Mouse (Mus musculus): ENCODE measurements around the gene Ccdc125.
A peak's percentile ranks its signal among the peaks of the same experiment; 100 is the strongest.
"Not testable (repeated sequence)": the region's sequence is repeated elsewhere in the genome, so short reads cannot be mapped to it uniquely, and the experiment has no call there.

The Ccdc125 gene

DNA sequence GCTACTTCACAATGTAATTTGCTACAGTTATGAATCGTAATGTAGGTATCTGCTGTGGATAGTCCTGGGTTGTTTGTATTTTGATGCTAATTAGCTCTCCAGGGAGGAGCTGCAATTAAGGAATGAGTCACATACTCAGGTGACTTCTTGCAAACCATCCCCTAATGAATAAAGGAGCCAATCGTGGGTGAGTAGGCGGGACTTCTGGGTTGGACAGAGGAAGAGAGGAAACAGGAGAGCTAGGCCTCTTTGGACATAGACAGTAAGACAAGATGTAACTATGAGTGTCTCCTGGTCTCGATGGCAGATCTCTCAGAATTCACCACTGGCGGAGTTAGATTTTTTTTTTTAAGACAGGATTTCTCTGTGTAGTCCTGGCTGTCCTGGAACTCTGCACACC lies 52.1 kb downstream of the Ccdc125 start:
- no peak for DNase-seq

DNA sequence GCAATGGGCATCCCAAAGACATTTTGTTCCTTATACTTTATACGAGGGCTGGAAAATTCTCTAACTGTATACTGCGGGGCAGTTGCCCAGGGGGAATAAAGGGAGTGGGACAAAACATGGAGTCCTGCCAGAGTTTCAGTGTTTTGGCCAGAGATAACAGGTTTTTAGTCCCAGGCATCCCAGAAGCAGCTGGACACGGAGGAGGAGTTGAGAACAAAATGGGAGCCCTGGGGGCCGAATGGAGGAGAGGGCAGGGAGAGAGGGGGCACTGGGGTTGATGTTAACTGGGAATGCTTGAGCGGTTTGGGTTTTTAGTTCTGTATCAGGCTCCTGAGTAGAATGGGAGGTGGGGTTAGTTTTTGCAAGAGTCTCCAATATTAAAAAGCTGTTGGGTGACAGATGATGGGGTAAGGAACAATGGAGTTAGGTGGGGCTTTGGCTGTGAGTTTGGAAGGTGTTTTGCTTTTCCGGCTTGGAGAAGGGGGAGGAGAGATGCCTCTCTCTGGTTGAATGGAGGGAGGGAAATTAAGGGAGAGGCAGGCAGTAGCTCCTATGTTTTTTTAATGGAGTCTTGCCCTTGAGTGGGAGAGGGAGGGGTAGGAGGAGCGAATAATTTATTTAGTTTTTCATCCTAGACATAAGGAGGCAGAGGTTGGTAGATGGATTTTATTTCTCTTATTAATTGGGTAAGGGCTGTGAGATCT lies 54.7 kb downstream of the Ccdc125 start:
- DNase-seq, result no peak

DNA sequence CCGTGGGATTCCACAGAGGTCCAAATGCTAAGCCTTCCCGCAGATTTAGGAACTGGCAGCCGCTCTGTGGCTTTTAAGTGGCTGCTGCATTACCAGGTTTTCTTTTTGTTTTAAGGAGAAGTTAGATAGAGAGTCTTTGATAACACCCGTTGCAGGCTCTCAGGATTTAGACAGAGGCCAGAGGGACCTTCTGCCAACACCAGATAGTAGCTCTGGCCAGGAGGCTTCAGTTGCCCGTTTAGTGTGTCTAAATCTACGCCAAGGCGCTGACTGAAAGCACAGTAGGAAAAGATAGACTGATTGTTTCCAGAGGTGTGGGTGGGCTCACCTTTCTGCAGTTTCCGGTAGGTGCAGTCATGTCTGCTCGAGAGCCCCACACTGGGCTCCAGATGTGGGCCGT lies 55.7 kb downstream of the Ccdc125 start:
- DNase-seq, result no peak

DNA sequence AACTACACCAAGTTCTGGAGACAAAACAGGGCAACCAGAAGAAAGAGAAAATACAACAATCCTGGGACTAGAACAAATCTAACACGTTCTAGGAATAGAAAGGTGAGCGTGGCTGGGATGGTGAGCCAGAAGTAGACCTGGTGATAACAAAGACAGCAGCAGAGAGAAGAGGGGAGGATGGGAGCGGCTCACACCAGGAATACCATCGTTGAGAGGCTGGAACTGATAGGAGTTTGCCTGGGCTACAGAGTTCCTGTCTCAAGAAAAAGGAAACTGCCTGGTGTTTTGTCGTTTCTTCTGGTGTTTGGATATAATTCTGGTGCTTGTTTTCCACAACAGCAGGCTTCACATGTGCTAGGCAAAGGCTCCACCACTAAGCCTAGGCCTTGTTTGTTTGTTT lies 58.6 kb downstream of the Ccdc125 start:
- no peak for DNase-seq

DNA sequence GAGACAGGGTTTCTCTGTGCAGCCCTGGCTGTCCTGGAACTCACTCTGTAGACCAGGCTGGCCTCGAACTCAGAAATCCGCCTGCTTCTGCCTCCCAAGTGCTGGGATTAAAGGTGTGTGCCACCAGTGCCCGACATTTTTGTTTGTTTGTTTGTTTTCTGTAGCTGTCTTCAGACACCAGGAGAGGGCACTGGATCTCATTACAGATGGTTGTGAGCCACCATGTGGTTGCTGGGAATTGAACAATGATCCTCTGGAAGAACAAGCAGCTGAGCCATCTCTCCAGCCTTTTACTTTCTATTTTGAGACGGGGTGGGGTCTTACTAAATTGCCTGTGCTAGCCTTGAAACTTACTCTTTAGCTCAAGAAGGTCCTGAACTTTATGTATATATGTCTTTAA lies 59.0 kb downstream of the Ccdc125 start:
- DNase-seq, result not testable (repeated sequence)

DNA sequence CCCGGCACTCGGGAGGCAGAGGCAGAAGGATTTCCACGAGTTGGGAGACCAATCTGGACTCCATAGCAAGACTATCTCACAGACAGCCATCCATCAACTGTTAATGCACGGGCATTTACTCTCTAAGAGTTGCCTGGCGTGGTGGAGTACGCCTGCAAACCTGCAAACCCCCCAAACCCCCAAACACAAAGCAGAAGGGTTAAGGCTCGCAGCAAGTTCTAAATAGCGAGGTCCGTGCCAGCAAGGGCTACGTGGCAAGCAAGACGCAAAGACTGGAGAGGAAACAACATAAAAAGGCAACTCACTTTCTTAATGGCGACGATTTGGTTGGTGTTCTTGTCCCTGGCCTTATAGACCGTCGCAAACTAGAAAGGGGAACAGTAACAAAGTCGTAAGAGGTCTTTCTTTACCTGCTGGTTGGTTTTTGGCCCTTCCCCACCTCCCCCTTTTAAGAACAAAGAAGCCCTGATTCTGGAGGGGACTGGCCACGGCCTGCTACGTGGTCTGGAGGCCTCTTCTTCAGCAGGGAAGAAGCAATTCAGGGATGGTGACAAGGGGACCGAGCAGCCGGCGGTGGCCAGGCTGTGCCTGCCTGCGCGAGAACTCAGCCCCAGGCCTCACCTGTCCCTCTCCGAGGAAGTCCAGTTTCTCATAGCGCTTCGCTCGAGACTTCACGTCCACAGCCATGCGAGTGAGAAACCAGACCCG lies 60.8 kb downstream of the Ccdc125 start:
- DNase-seq, result no peak

DNA sequence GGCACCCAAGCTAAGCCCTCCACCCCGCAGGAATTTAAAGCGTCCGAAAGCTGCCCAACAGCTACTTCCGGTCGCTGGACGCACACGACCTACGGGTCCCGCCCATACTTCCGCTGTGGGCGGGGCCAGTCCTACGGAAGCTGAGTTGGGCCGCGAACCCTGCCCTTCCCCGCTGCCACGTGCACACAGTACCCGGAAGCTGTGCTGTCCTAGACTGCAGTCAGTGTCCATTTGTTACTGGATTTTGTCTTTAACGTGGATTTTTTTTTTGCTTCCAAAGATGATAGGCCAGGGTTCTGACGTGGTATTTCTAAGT lies 61.3 kb downstream of the Ccdc125 start, which contains the start of gene Cdk7:
TSS of gene Cdk7 (minus strand) at position 79 of the 316 bp plus-strand sequence.
- DNase-seq, result peak; percentile 93

DNA sequence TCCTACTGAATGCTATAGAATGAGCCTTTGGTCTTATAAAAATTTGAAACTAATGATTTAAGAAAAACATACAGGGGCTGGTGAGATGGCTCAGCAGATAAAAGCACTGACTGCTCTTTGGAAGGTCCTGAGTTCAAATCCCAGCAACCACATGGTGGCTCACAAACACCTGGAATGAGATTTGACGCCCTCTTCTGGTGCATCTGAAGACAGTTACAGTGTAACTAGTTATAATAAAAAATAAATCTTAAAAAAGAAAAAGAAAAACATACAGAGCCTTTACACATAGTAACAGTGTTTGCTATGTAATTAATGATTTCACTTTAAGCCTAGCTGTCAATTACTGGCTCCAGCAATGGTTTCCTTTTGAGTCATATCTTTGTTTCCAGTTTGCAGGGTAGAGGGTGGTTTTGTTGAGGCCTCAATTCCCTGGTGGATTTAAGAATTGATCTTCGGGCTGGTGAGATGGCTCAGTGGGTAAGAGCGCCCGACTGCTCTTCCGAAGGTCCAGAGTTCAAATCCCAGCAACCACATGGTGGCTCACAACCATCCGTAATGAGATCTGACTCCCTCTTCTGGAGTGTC lies 62.0 kb downstream of the Ccdc125 start:
- DNase-seq, result not testable (repeated sequence)

DNA sequence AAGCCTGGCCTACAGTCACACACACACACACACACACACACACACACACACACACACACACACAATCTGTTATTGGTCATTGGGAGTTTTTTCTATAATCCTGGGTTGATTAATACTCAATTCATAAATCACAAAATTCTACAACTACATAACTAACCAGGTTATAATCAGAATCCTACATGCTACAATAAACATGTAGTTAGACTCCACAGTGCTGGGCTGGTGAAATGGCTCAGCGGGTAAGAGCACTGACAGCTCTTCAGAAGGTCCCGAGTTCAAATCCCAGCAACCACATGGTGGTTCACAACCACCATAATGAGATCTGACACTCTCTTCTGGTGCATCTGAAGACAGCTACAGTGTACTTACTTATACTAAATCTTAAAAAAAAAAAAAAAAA lies 63.2 kb downstream of the Ccdc125 start:
- DNase-seq, result no peak

DNA sequence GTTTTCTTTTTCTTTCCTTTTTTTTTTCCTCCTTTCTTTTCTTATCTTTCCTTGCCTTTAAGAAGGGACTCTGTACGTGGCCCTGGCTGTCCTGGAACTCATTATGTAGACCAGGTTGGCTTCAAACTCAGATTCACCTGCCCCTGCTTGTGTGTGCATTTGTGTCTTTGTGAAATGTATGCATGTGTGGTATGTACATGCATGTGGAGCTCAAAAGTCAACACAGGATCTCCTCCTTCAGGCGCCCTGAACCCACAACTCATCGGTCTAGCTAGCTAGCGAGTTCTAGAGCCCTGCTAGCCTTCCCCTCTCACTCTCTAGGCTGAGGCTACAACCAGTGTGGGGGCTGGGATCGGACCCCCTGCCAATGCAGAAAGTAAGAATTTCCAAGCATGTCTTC lies 73.3 kb downstream of the Ccdc125 start:
- no peak for DNase-seq

DNA sequence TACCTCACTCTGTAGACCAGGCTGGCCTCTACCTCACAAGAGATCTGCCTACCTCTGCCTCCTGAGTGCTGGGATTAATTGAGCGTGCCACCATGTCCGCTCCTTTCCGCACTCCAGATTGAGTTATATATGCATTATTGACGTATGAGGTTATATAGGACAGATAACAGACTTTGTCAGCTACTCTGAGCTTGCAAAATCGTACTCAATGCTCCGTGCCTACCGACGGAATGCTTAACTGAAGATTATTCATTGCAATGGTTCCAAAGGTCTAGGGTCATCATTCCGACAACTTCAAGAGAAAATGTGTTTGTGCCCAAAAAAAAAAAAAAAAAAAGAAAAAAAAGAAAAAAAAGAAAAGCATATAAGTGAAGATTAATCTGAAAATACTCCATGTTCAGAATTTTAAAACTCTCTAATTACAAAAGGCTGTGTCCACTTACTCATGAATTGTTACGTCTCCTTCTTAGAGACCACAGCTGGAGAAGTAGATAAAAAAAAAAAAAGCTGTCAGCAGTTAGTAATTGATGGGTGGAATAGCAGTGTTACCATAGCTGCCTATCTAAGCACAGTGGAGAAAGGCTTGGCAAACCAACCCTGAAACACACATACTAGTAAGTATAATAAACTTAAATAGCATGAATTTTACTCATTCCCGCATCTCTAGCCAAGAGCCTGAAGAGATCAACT lies 74.0 kb downstream of the Ccdc125 start:
- DNase-seq, result no peak

DNA sequence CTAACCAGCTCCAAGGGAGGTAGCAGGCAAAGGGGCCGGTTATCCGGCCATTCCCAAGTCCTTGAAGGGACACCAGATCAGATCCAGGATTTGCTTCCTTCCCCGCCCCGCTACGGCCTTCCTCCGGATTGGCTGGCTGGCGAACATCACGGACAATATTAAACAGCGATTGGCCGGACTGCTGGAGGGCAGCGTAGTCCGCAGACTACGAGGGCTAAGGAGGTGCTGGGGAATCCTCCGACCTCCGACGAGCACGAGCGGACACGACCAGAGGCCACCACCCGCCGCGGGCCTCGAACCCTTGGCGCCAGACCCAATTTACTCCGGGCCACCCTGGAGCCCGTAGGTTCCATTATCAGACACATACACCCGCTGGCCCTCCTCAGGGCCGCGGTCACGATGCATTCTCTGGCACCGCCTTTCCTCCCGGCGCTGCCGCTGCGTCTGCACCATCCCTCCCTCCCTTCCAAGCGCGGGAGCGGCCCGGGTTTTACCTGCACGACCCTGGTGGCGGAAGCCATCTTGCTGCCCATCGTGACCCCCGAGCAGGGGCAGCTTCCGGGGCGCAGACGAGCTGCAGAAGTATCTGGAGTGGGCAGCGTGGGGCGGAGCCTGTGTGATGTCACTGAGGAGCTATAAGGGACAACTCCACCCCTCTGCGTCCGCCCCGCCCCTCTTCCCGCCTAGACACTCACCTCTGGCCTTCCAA lies 74.7 kb downstream of the Ccdc125 start, which contains the start of gene Mrps36:
TSS of gene Mrps36 (minus strand) at position 624 of the 709 bp plus-strand sequence.
- peak; percentile 96 for DNase-seq

DNA sequence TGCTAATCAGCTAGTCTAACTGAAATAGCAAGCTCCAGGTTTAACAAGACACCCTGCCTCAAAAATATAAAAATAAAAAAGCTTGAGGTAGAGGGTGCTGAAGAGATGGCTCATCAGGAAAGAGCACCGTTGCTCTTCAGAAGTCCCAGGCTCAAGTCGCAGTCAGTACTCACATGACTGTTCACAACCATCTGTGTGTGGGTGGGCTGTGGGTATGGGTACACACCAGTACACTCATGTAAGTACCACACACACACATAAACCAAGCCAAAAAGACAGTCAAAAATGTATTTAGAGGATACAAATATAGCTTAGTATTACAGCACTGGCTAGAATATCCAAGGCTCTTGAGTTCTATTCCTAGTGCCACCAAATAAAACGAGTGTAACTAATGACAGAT lies 76.6 kb downstream of the Ccdc125 start:
- DNase-seq, result peak; percentile 75
